Mouse (Mus musculus) heart, adult 2 months (tissue): ENCODE measurements at regions not wholly inside any gene's neighbourhood (a gene's known extent, or its start where the extent isn't known, plus 50 kb on each side); places are given as distances from the start of the nearest gene placed in this dataset.

Experiments
- EP300 ChIP-seq: fragments of 200-500 bp; IDR thresholded peaks from 2 replicates; pipeline ENCODE4 v1.6.1; 2011; ENCODE audit warnings: low read depth, low read length, control low read depth; ENCODE audit not compliant: insufficient read depth
- POLR2A ChIP-seq: fragments of 200-500 bp; IDR thresholded peaks from 2 replicates; pipeline ENCODE4 v1.6.1; 2011; ENCODE audit warnings: mild to moderate bottlenecking, low read depth, low read length, control low read depth; ENCODE audit not compliant: insufficient read depth

DNA sequence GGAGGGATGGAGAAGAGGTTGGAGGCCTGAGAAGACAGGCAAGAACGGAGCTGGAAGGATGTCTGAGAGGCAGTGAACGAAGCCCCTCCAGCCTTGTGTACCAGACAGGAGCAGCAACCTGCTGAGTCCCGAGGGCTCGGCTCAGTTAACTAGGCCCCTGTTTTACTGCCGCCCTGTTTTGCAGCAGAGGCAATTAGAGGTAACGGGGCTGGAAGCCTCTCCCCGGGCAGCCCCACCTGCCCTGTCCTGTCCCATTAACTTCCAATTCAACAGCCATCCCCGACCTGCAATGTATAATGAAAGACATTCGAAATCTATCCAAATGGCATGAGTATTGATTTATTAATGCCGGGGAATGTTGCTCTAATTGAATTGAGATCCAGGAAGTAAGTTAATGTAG lies 70.5 kb upstream of the Runx3 start:
- no peak for TF ChIP-seq POLR2A
- no peak for TF ChIP-seq EP300
